Mouse (Mus musculus): ENCODE measurements around the gene Olfr1245. TPM values are rescaled to one million over a fixed set of nuclear protein-coding genes. Genes with fewer than 3 reads are reported as not detected.

Gene Olfr1245
- polyA plus RNA-seq (2014; fragmentation: Illumina TruSeq; extraction: RNeasy Lipid Tissue Mini Kit (QIAGEN cat#74804); ENCODE audit: low read depth, low replicate concordance): not detected

GRCm38 (mm10) chr2:89578347-89578746, at the start of gene Olfr1245:
Olfr1245 (minus strand) TSS chr2:89578447.

GRCm38 (mm10) chr2:89618145-89618544, 39.9 kb upstream of the Olfr1245 start, which contains the start of gene Olfr1248:
Olfr1248 (minus strand) TSS chr2:89618245.

DNA sequence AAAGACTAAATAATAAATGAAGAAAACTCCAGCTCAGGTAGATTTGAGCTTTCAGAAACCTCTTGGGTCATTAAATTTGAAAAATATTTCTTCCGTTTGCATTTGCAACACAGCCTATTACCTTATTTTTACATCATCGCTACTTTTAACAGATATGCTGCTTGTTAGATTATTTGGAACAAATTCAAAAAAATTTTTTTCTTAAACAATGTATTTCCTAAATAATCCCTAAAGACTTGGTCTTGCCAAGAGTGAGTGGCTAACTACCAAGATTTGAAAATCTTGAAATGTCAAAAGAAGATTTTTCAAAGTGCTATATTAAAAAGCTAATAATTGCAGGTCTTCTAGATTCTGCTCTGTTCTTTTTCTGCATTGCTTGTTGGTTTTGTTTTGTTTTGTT, 35.8 kb upstream of the Olfr1245 start, which contains the start of gene Olfr1247:
TSS of gene Olfr1247 (minus strand) at position 101 of the 400 bp plus-strand sequence.

GRCm38 (mm10) chr2:89593057-89593456, 14.8 kb upstream of the Olfr1245 start, which contains the start of gene Olfr1246:
Olfr1246 (minus strand) TSS chr2:89593157.

GRCm38 (mm10) chr2:89531387-89531786, 46.9 kb downstream of the Olfr1245 start, which contains the start of gene Olfr1243:
Olfr1243 (minus strand) TSS chr2:89531487.

Other genes with a start within 250 kb of the Olfr1245 start
- not detected for gene Olfr1232, start 248.8 kb downstream of the Olfr1245 start, polyA plus RNA-seq (2014; fragmentation: Illumina TruSeq; extraction: RNeasy Lipid Tissue Mini Kit (QIAGEN cat#74804); ENCODE audit: low read depth, low replicate concordance)
- gene Olfr1233, start 236.0 kb downstream of the Olfr1245 start, polyA plus RNA-seq (2014; fragmentation: Illumina TruSeq; extraction: RNeasy Lipid Tissue Mini Kit (QIAGEN cat#74804); ENCODE audit: low read depth, low replicate concordance): not detected
- not detected for gene Olfr1234, start 213.6 kb downstream of the Olfr1245 start, polyA plus RNA-seq (2014; fragmentation: Illumina TruSeq; extraction: RNeasy Lipid Tissue Mini Kit (QIAGEN cat#74804); ENCODE audit: low read depth, low replicate concordance)
- not detected for gene Olfr1238, start 168.8 kb downstream of the Olfr1245 start, polyA plus RNA-seq (2014; fragmentation: Illumina TruSeq; extraction: RNeasy Lipid Tissue Mini Kit (QIAGEN cat#74804); ENCODE audit: low read depth, low replicate concordance)
- not detected for gene Olfr1239, start 158.0 kb downstream of the Olfr1245 start, polyA plus RNA-seq (2014; fragmentation: Illumina TruSeq; extraction: RNeasy Lipid Tissue Mini Kit (QIAGEN cat#74804); ENCODE audit: low read depth, low replicate concordance)
- gene Olfr1240, start 135.4 kb downstream of the Olfr1245 start, polyA plus RNA-seq (2014; fragmentation: Illumina TruSeq; extraction: RNeasy Lipid Tissue Mini Kit (QIAGEN cat#74804); ENCODE audit: low read depth, low replicate concordance): not detected
- gene Olfr1241, start 91.3 kb downstream of the Olfr1245 start, polyA plus RNA-seq (2014; fragmentation: Illumina TruSeq; extraction: RNeasy Lipid Tissue Mini Kit (QIAGEN cat#74804); ENCODE audit: low read depth, low replicate concordance): not detected
- gene Olfr1242, start 80.1 kb downstream of the Olfr1245 start, polyA plus RNA-seq (2014; fragmentation: Illumina TruSeq; extraction: RNeasy Lipid Tissue Mini Kit (QIAGEN cat#74804); ENCODE audit: low read depth, low replicate concordance): not detected
- gene Olfr1243, start 47.0 kb downstream of the Olfr1245 start, polyA plus RNA-seq (2014; fragmentation: Illumina TruSeq; extraction: RNeasy Lipid Tissue Mini Kit (QIAGEN cat#74804); ENCODE audit: low read depth, low replicate concordance): not detected
- gene Olfr1246, start 14.7 kb upstream of the Olfr1245 start, polyA plus RNA-seq (2014; fragmentation: Illumina TruSeq; extraction: RNeasy Lipid Tissue Mini Kit (QIAGEN cat#74804); ENCODE audit: low read depth, low replicate concordance): not detected
- not detected for gene Olfr1247, start 35.7 kb upstream of the Olfr1245 start, polyA plus RNA-seq (2014; fragmentation: Illumina TruSeq; extraction: RNeasy Lipid Tissue Mini Kit (QIAGEN cat#74804); ENCODE audit: low read depth, low replicate concordance)
- not detected for gene Olfr1248, start 39.8 kb upstream of the Olfr1245 start, polyA plus RNA-seq (2014; fragmentation: Illumina TruSeq; extraction: RNeasy Lipid Tissue Mini Kit (QIAGEN cat#74804); ENCODE audit: low read depth, low replicate concordance)
- gene Olfr1249, start 56.5 kb upstream of the Olfr1245 start, polyA plus RNA-seq (2014; fragmentation: Illumina TruSeq; extraction: RNeasy Lipid Tissue Mini Kit (QIAGEN cat#74804); ENCODE audit: low read depth, low replicate concordance): not detected
- not detected for gene Olfr1250, start 83.0 kb upstream of the Olfr1245 start, polyA plus RNA-seq (2014; fragmentation: Illumina TruSeq; extraction: RNeasy Lipid Tissue Mini Kit (QIAGEN cat#74804); ENCODE audit: low read depth, low replicate concordance)
- gene Olfr1251, start 93.5 kb upstream of the Olfr1245 start, polyA plus RNA-seq (2014; fragmentation: Illumina TruSeq; extraction: RNeasy Lipid Tissue Mini Kit (QIAGEN cat#74804); ENCODE audit: low read depth, low replicate concordance): not detected
- not detected for gene Olfr1252, start 146.6 kb upstream of the Olfr1245 start, polyA plus RNA-seq (2014; fragmentation: Illumina TruSeq; extraction: RNeasy Lipid Tissue Mini Kit (QIAGEN cat#74804); ENCODE audit: low read depth, low replicate concordance)
- gene Olfr1253, start 178.6 kb upstream of the Olfr1245 start, polyA plus RNA-seq (2014; fragmentation: Illumina TruSeq; extraction: RNeasy Lipid Tissue Mini Kit (QIAGEN cat#74804); ENCODE audit: low read depth, low replicate concordance): not detected
- not detected for gene Olfr1254, start 215.2 kb upstream of the Olfr1245 start, polyA plus RNA-seq (2014; fragmentation: Illumina TruSeq; extraction: RNeasy Lipid Tissue Mini Kit (QIAGEN cat#74804); ENCODE audit: low read depth, low replicate concordance)
- not detected for gene Olfr1255, start 233.6 kb upstream of the Olfr1245 start, polyA plus RNA-seq (2014; fragmentation: Illumina TruSeq; extraction: RNeasy Lipid Tissue Mini Kit (QIAGEN cat#74804); ENCODE audit: low read depth, low replicate concordance)

Data from sigmoid colon, adult 10 weeks (tissue).